9 mouse cellular contexts compared by ENCODE assay signal in the genomic region with DNA sequence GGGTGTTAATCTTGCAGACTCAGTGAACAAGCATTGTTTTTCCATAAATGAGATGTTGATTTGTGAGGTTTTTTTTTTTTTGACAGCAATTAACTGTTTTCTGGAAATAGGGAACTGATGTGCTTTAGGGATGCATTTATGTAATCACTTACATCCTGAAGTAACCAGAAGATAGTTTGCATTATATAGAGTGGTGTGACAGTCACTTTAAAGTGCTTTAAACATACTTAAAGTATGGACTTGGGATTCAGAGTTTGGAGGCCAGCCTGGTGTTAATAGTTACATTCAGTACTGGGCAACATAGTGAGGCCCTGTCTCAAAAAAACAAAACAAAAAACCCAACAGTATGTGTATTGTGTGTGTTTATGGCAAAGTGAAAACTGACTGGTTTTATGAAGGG. TPM values are rescaled to one million over a fixed set of nuclear protein-coding genes. Genes with fewer than 3 reads are reported as not detected.
A peak's percentile ranks its signal among the peaks of the same experiment; 100 is the strongest.
DNase-seq lines count a peak whose midpoint lies in the region; ATAC-seq and TF ChIP-seq lines count a peak whose summit lies in the region.
"Had no signal": no experiment of that assay in that cellular context is flagged by ENCODE, and none has a peak within 500 bp of the region (broad histone marks: within the 10 kb centered on the region; RNA-seq: fewer than 3 reads in every experiment).

No protein-coding gene starts in this region.

- TF ChIP-seq POLR2A in limb, embryonic 14.5 days (IDR thresholded peaks at IDR 0.05; ENCODE audit: borderline replicate concordance, extremely low read depth, insufficient read depth, insufficient read length), result no peak
- TF ChIP-seq POLR2A in kidney, adult 2 months (IDR thresholded peaks at IDR 0.05; ENCODE audit: low read depth, low read length), result no peak

- no peak for TF ChIP-seq CTCF in lung, postnatal 0 days (IDR thresholded peaks at IDR 0.05)
- TF ChIP-seq CTCF in kidney, adult 2 months (conservative IDR thresholded peaks at IDR 0.05; ENCODE audit: insufficient read depth, insufficient read length, low read depth, low read length), result no peak

- no peaks in the 10 kb centered on the region for H3K9me3 ChIP-seq in lung, postnatal 0 days (ENCODE audit: low read length)
- H3K9me3 ChIP-seq in forebrain, embryonic 13.5 days (replicated peaks), result no peaks in the 10 kb centered on the region
- no peaks in the 10 kb centered on the region for H3K9me3 ChIP-seq in limb, embryonic 14.5 days (ENCODE audit: control insufficient read depth, low read length)
- H3K9me3 ChIP-seq in stomach, embryonic 15.5 days, result no peaks in the 10 kb centered on the region

- no peak for ATAC-seq in lung, postnatal 0 days
- no peak for ATAC-seq in forebrain, embryonic 13.5 days
- no peak for ATAC-seq in limb, embryonic 14.5 days (ENCODE audit: low FRiP score, low read depth)
- no peak for ATAC-seq in stomach, embryonic 15.5 days (ENCODE audit: insufficient read depth, low FRiP score, low read depth)

- H3K9ac ChIP-seq in lung, postnatal 0 days (replicated peaks; ENCODE audit: low read depth), result peak overlapping the region; percentile 97
- H3K9ac ChIP-seq in forebrain, embryonic 13.5 days, result peak overlapping the region; percentile 97
- peak overlapping the region; percentile 94 for H3K9ac ChIP-seq in limb, embryonic 14.5 days (ENCODE audit: low read depth, low read length, severe bottlenecking)
- H3K9ac ChIP-seq in stomach, embryonic 15.5 days, result no peak overlapping the region

- H3K36me3 ChIP-seq in lung, postnatal 0 days (ENCODE audit: insufficient read depth, low read length), result peaks cover 20% of the 10 kb centered on the region; the same call in 1 of the 2 replicates
- peaks cover 31% of the 10 kb centered on the region for H3K36me3 ChIP-seq in forebrain, embryonic 13.5 days (ENCODE audit: poor library complexity, severe bottlenecking)
- peaks cover 34% of the 10 kb centered on the region for H3K36me3 ChIP-seq in limb, embryonic 14.5 days (ENCODE audit: control insufficient read depth, insufficient read depth, low read length)
- peaks cover 25% of the 10 kb centered on the region for H3K36me3 ChIP-seq in stomach, embryonic 15.5 days
- peaks cover 8% of the 10 kb centered on the region for H3K36me3 ChIP-seq in kidney, adult 2 months (ENCODE audit: control insufficient read depth, insufficient read depth, low read length)

- no peak for DNase-seq in lung, postnatal 0 days (ENCODE audit: low spot score)
- DNase-seq in lung, adult 18-20 months, result no peak
- DNase-seq in limb, embryonic 14.5 days (ENCODE audit: low spot score), result no peak
- DNase-seq in spleen, postnatal 14 days (ENCODE audit: low spot score in 2 of 2), result no peak
- DNase-seq in adrenal gland, adult 18-20 months (ENCODE audit: low spot score in 2 of 2), result no peak
- DNase-seq in kidney, adult 2 months, result no peak

- H3K27me3 ChIP-seq in lung, postnatal 0 days (replicated peaks; ENCODE audit: insufficient read depth, low read length), result no peaks in the 10 kb centered on the region
- H3K27me3 ChIP-seq in forebrain, embryonic 13.5 days, result no peaks in the 10 kb centered on the region
- no peaks in the 10 kb centered on the region for H3K27me3 ChIP-seq in limb, embryonic 14.5 days (ENCODE audit: control insufficient read depth, insufficient read depth, low read length)
- H3K27me3 ChIP-seq in stomach, embryonic 15.5 days (replicated peaks), result no peaks in the 10 kb centered on the region
- no peaks in the 10 kb centered on the region for H3K27me3 ChIP-seq in kidney, adult 2 months (replicated peaks; ENCODE audit: control insufficient read depth, insufficient read depth, low read length)

- TF ChIP-seq EP300 in lung, postnatal 0 days (IDR thresholded peaks at IDR 0.05), result no peak

- peaks cover 3% of the 10 kb centered on the region; the same call in 1 of the 2 replicates for H3K4me1 ChIP-seq in lung, postnatal 0 days (ENCODE audit: insufficient read depth, low read depth, low read length)
- peaks cover 20% of the 10 kb centered on the region for H3K4me1 ChIP-seq in forebrain, embryonic 13.5 days
- peaks cover 7% of the 10 kb centered on the region; the same call in 1 of the 2 replicates for H3K4me1 ChIP-seq in limb, embryonic 14.5 days (ENCODE audit: control insufficient read depth, insufficient read depth, low read length)
- H3K4me1 ChIP-seq in stomach, embryonic 15.5 days, result peaks cover 3% of the 10 kb centered on the region; the same call in 1 of the 2 replicates
- peaks cover 5% of the 10 kb centered on the region; the same call in 1 of the 2 replicates for H3K4me1 ChIP-seq in kidney, adult 2 months (ENCODE audit: control insufficient read depth, insufficient read depth, low read length)

- peak overlapping the region; percentile 86 for H3K4me3 ChIP-seq in lung, postnatal 0 days (ENCODE audit: low read depth, low read length)
- peak overlapping the region; percentile 90 for H3K4me3 ChIP-seq in forebrain, embryonic 13.5 days
- H3K4me3 ChIP-seq in limb, embryonic 14.5 days (replicated peaks; ENCODE audit: low read length), result peak overlapping the region; percentile 84
- peak overlapping the region; percentile 88; the same call in 1 of the 2 replicates for H3K4me3 ChIP-seq in stomach, embryonic 15.5 days (replicated peaks)
- H3K4me3 ChIP-seq in kidney, adult 2 months (ENCODE audit: insufficient read depth, low read depth, low read length), result no peak overlapping the region

- peak overlapping the region; percentile 48 for H3K4me2 ChIP-seq in lung, postnatal 0 days (replicated peaks; ENCODE audit: low read depth, low read length)
- H3K4me2 ChIP-seq in forebrain, embryonic 13.5 days, result peak overlapping the region; percentile 76
- H3K4me2 ChIP-seq in limb, embryonic 14.5 days (replicated peaks; ENCODE audit: low read depth, low read length, severe bottlenecking), result peak overlapping the region; percentile 52
- H3K4me2 ChIP-seq in stomach, embryonic 15.5 days, result peak overlapping the region; percentile 58

- no peak overlapping the region for H3K27ac ChIP-seq in lung, postnatal 0 days (ENCODE audit: low read length)
- H3K27ac ChIP-seq in forebrain, embryonic 13.5 days, result no peak overlapping the region
- no peak overlapping the region for H3K27ac ChIP-seq in limb, embryonic 14.5 days (replicated peaks; ENCODE audit: low read depth, low read length)
- H3K27ac ChIP-seq in stomach, embryonic 15.5 days, result no peak overlapping the region
- no peak overlapping the region for H3K27ac ChIP-seq in kidney, adult 2 months (ENCODE audit: insufficient read depth, low read depth, low read length)

RNA-seq across cellular contexts. Expression of a gene that starts 1.4 kb away (rescaled TPM):
- 154 and 157 TPM in 2 replicates for polyA plus RNA-seq in lung, postnatal 0 days (2015; fragmentation: Nextera tagmentation; extraction: Ambion mirVana)
- polyA plus RNA-seq in forebrain, embryonic 13.5 days (2015; fragmentation: Nextera tagmentation; extraction: Ambion mirVana), result 198 and 212 TPM in 2 replicates
- 814 and 942 TPM in 2 replicates for polyA plus RNA-seq in limb, embryonic 14.5 days (2012; rRNA removed)
- polyA plus RNA-seq in limb, embryonic 14.5 days (2014; fragmentation: Nextera tagmentation; extraction: Ambion mirVana), result 324 and 328 TPM in 2 replicates
- polyA plus RNA-seq in stomach, embryonic 15.5 days (2015; fragmentation: Nextera tagmentation; extraction: Ambion mirVana), result 182 and 192 TPM in 2 replicates
- 100 to 1,000 TPM; 628 to 756 TPM for total RNA-seq in adrenal gland, adult 18-20 months (2021)
- 572 and 616 TPM in 2 replicates for polyA plus RNA-seq in kidney, adult 2 months (2012; rRNA removed)

RNA-seq across cellular contexts. Expression of a gene that starts 12.9 kb away (rescaled TPM):
- polyA plus RNA-seq in lung, postnatal 0 days (2015; fragmentation: Nextera tagmentation; extraction: Ambion mirVana), result 110 and 128 TPM in 2 replicates
- 88.9 and 90.9 TPM in 2 replicates for polyA plus RNA-seq in forebrain, embryonic 13.5 days (2015; fragmentation: Nextera tagmentation; extraction: Ambion mirVana)
- polyA plus RNA-seq in limb, embryonic 14.5 days (2012; rRNA removed), result 67.8 and 74.6 TPM in 2 replicates
- polyA plus RNA-seq in limb, embryonic 14.5 days (2014; fragmentation: Nextera tagmentation; extraction: Ambion mirVana), result 76.6 and 81.6 TPM in 2 replicates
- polyA plus RNA-seq in stomach, embryonic 15.5 days (2015; fragmentation: Nextera tagmentation; extraction: Ambion mirVana), result 119 and 120 TPM in 2 replicates
- 100 to 1,000 TPM in 1 of 2 experiments, 10 to 100 TPM in 1; 86.2 to 148 TPM for total RNA-seq in adrenal gland, adult 18-20 months (2021)
- polyA plus RNA-seq in kidney, adult 2 months (2012; rRNA removed), result 181 and 204 TPM in 2 replicates

RNA-seq across cellular contexts. Expression of a gene that starts 26.6 kb away (rescaled TPM):
- 8.3 and 11.0 TPM in 2 replicates for polyA plus RNA-seq in lung, postnatal 0 days (2015; fragmentation: Nextera tagmentation; extraction: Ambion mirVana)
- 0.19 and 0.20 TPM in 2 replicates for polyA plus RNA-seq in forebrain, embryonic 13.5 days (2015; fragmentation: Nextera tagmentation; extraction: Ambion mirVana)
- polyA plus RNA-seq in limb, embryonic 14.5 days (2012; rRNA removed), result 0.53 and 0.67 TPM in 2 replicates
- 0.25 and 1.1 TPM in 2 replicates for polyA plus RNA-seq in limb, embryonic 14.5 days (2014; fragmentation: Nextera tagmentation; extraction: Ambion mirVana)
- polyA plus RNA-seq in stomach, embryonic 15.5 days (2015; fragmentation: Nextera tagmentation; extraction: Ambion mirVana), result 0.90 and 1.3 TPM in 2 replicates
- total RNA-seq in adrenal gland, adult 18-20 months (2021), result 1 to 10 TPM; 1.5 to 2.0 TPM
- 0.67 and 1.4 TPM in 2 replicates for polyA plus RNA-seq in kidney, adult 2 months (2012; rRNA removed)

RNA-seq across cellular contexts. Expression of a gene that starts 31.8 kb away (rescaled TPM):
- polyA plus RNA-seq in lung, postnatal 0 days (2015; fragmentation: Nextera tagmentation; extraction: Ambion mirVana), result 2.0 TPM in 1 of 2 replicates, not detected in the other
- 6.6 and 13.4 TPM in 2 replicates for polyA plus RNA-seq in forebrain, embryonic 13.5 days (2015; fragmentation: Nextera tagmentation; extraction: Ambion mirVana)
- polyA plus RNA-seq in limb, embryonic 14.5 days (2012; rRNA removed), result not detected in 2 replicates
- polyA plus RNA-seq in limb, embryonic 14.5 days (2014; fragmentation: Nextera tagmentation; extraction: Ambion mirVana), result not detected in 2 replicates
- polyA plus RNA-seq in stomach, embryonic 15.5 days (2015; fragmentation: Nextera tagmentation; extraction: Ambion mirVana), result 5.0 and 8.1 TPM in 2 replicates
- total RNA-seq in adrenal gland, adult 18-20 months (2021), result not detected
- not detected in 2 replicates for polyA plus RNA-seq in kidney, adult 2 months (2012; rRNA removed)
- total RNA-seq: gastrocnemius, postnatal 10 days had no signal

RNA-seq across cellular contexts. Expression of a gene that starts 45.1 kb away (rescaled TPM):
- 4.2 and 4.9 TPM in 2 replicates for polyA plus RNA-seq in lung, postnatal 0 days (2015; fragmentation: Nextera tagmentation; extraction: Ambion mirVana)
- 37.6 and 40.4 TPM in 2 replicates for polyA plus RNA-seq in forebrain, embryonic 13.5 days (2015; fragmentation: Nextera tagmentation; extraction: Ambion mirVana)
- 36.3 and 38.3 TPM in 2 replicates for polyA plus RNA-seq in limb, embryonic 14.5 days (2012; rRNA removed)
- polyA plus RNA-seq in limb, embryonic 14.5 days (2014; fragmentation: Nextera tagmentation; extraction: Ambion mirVana), result 15.8 and 18.7 TPM in 2 replicates
- 13.4 and 15.5 TPM in 2 replicates for polyA plus RNA-seq in stomach, embryonic 15.5 days (2015; fragmentation: Nextera tagmentation; extraction: Ambion mirVana)
- 1 to 10 TPM; 5.8 to 7.6 TPM for total RNA-seq in adrenal gland, adult 18-20 months (2021)
- polyA plus RNA-seq in kidney, adult 2 months (2012; rRNA removed), result 7.7 and 9.0 TPM in 2 replicates
